Mouse (Mus musculus) left cerebral cortex, adult 11 months (tissue): ENCODE results near the gene Safb2.

ENCODE experiments used
- DNase-seq: peaks from one replicate; pipeline ENCODE4 v3.0.0; 2022; ENCODE audit warnings: low spot score

The Safb2 gene

DNA sequence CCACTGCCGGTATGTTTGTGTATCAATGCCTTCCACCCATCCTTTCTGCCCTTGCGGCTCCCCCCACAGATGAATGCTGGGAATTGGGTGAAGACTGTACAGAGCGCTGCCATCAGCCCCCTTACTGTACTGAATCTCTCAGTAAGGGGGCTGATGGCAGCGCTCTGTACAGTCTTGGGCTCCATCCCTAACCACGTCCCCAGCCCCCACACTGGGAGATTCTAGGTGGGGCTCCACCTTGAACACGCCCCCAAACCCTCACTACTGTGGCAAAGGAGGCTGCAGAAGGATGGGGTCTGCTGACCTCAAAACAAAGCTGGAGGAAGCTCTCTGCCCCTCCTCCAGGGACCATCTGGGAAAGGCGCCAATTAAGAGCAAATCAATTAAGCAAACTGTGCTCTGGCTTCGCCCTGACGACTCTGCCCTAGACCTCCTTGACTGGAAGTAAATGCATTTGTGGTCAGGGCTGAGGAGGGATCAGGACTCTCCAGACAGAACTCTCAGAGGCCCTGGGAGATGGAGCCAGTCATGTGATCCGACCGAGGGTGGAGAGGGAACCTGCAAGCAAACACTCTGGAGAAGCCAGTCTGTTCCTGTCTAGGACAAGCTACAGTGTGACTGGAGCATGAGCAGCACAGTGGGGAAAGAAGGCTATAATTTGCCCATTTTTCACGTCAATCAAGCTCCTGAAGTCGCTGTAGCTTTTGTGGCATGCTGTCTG lies 68.5 kb downstream of the Safb2 start:
- no peak for DNase-seq

DNA sequence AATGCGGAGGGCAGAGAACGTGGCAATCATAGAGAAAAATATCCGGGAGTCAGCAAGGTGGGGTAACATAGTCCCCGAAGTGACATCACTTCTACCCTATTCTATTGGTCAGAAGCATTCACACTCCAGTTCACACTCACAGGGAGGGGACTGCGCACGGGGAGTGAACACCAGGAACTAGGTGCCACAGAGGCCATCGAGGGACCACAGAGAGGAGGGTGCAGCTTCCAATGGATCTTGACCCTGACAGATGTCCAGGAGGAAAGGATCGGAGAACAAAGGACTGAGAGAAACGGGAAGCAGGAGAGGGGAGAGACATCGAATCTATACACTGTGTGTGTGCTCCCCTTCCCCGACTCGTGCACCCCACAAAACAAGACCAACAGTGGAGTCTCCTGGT lies 69.5 kb downstream of the Safb2 start:
- DNase-seq, result no peak

DNA sequence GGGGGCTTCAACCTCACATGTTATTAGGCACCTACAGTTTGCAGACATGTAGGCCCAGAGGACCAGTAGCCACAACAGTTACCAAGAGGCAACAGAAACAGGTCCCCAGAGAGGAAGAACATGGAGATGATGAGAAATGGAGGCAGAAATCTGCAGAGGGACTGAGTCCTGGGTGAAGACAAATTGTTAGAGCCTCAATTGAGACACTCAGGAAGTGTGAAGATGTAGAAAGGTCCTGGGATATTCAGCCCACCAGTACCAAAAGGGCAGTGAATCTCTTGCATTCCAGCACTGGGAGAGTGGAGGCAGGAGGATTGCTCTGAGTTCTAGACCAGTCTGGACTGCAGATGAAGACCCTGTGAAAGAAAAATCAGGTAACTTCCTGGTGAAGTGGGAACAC lies 70.1 kb downstream of the Safb2 start:
- no peak for DNase-seq

DNA sequence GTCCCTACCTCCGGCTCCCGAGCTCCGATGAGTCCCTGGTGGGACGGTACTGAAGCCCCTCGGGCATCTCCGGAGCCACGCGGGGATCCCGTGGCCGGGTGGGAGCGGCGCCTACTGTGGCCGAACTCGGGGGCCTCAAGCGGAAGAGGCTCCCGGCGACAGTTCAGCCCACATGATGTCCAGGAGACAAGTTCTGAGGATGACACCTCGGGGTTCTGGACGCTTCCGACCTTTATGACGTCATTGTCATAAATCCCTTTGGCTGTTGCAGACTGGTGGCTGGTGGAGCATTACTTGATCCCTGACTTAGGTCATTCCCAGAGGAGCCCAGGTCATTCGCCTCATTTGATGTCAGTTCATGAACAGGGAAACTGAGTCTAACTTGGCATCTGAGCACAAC lies 72.1 kb downstream of the Safb2 start, which contains the start of gene Znrf4:
Znrf4 (minus strand) TSS at position 122 of the 400 bp plus-strand sequence.
- no peak for DNase-seq

DNA sequence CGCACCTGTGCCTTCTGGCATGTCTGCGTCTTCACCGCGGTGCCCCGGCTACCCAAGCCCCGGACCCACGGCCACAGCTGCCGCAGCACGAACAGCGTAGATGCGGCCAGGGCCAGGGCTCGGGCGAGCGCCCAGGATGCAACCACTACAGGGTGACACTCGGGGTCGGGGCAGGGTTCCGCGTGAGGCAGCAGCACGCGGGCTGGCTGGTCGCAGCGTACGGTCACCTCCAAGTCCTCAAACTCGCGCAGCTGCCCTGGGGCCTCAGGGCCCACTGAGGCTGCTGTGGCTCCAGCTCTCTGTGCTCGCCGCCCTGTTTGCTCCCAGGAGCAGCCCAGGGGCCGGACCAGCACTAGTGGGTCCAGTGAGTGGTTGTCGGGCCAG lies 72.7 kb downstream of the Safb2 start:
- no peak for DNase-seq

DNA sequence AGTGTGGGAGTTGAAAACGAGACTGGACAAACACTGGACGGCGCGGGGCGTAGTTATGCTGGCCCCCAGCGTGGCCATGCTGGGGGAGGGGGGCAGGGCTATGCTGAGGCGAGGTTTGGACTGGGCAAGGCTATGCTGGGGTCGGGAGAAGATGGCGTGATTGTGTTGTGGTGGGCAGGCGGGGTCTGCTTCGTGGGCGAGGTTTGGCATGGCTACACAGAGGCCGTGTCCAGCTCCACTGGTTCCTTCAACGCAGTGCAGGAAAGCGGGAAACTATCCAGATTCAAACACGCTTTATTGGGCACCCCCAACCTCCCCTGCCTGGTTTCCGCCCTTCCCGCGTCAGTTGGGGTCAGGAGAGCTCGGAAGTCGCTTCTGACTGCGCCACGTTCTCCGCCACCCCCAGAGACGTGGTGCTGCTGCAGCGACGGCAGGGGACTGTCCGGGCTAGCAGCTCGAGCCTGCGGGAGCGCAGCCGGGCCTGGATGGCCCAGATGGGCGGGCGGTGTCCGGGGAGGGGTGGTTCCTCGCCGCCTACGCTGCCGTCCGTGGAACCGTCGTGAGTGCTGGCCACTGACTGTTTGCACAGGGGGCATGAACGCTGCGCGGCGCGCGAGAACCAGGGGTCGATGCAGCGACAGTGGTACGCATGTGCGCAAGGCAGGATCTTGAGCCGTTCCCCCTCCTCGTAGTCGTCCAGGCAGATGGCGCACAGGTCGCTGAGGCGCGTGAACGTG lies 73.2 kb downstream of the Safb2 start:
- no peak for DNase-seq
